Mouse (Mus musculus): ENCODE measurements around the gene Olfr248.
"Not testable (repeated sequence)": the region's sequence is repeated elsewhere in the genome, so short reads cannot be mapped to it uniquely, and the experiment has no call there.

Olfr248 gene

GRCm38 (mm10) chr1:174390746-174391145 is at the start of gene Olfr248:
Olfr248 (plus strand) TSS chr1:174391046.
- no peak for DNase-seq

- DNase-seq, result not testable (repeated sequence)
Observed at GRCm38 (mm10) chr1:174353636-174354035, 37.2 kb upstream of the Olfr248 start.

- no peak for DNase-seq
Observed at GRCm38 (mm10) chr1:174354640-174355039, 36.2 kb upstream of the Olfr248 start.

GRCm38 (mm10) chr1:174364882-174365451 is 25.9 kb upstream of the Olfr248 start, which contains the start of gene Olfr417:
Olfr417 (plus strand) TSS chr1:174365122.
- no peak for DNase-seq

- DNase-seq, result no peak
Observed at GRCm38 (mm10) chr1:174373799-174374198, 17.0 kb upstream of the Olfr248 start.

- DNase-seq, result no peak
Observed at GRCm38 (mm10) chr1:174422959-174423358, 32.1 kb downstream of the Olfr248 start.

GRCm38 (mm10) chr1:174423764-174424163 is 32.9 kb downstream of the Olfr248 start, which contains the start of gene Olfr414:
Olfr414 (plus strand) TSS chr1:174424064.
- DNase-seq, result no peak

GRCm38 (mm10) chr1:174426180-174426986 is 35.5 kb downstream of the Olfr248 start:
- no peak for DNase-seq

GRCm38 (mm10) chr1:174427402-174427801 is 36.6 kb downstream of the Olfr248 start:
- DNase-seq, result no peak

GRCm38 (mm10) chr1:174428407-174428806 is 37.6 kb downstream of the Olfr248 start:
- no peak for DNase-seq

- DNase-seq, result no peak
Observed at GRCm38 (mm10) chr1:174434121-174434520, 43.3 kb downstream of the Olfr248 start.

Measured in cerebellum, postnatal 36 days (tissue).